Mouse (Mus musculus): Measurements from ENCODE around the gene Lnx1. TPM values are rescaled to one million over a fixed set of nuclear protein-coding genes. Genes with fewer than 3 reads are reported as not detected.
A peak's percentile ranks its signal among the peaks of the same experiment; 100 is the strongest.

Lnx1 gene
- polyA plus RNA-seq, 1 experiment from 2014 or later = 3.2 TPM

DNA sequence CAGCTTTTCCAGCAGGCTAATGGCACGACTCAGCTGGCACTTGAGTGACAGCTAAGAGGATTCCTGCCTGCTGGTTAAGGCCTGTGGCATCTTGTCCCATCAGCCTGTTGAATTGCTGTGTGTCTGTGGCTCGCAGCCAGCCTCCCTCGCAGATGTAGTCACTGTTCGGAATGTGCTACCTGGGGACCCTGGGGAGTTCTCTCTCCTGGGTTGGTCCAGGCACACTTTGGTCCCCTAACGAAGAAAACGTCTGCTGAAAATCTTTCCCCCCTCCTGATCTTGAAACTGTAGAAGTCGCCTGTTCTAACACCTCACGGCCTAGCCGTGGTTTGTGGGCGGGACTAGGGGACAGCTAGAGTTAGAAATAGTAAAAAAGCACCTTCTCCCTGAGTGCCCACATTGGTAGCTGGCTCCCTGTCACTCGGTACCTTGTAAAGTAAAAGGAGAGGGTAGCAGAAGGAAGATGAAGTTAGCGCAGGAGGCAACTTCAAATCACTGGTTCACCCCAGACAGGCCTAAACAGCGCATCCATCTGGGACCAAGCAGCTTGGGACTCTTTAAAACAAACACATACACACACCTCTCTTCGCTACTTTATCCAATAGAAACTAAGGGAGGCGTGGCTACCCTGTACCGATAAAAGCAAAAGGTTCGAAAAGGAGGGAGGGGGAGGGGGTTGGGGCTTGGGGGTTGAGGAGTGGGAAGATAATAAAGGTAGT lies 1.2 kb upstream of the Lnx1 start:
- WGBS = 14% methylated on average over 17 of the region's 17 CpGs
- H3K4me3 ChIP-seq (ENCODE audit: low read length) = peak overlapping the region; percentile 52
- no peak overlapping the region for H3K27ac ChIP-seq (ENCODE audit: low read length)
- peak overlapping the region; percentile 57 for H3K9ac ChIP-seq (replicated peaks; ENCODE audit: low read length)
- no peaks in the 10 kb centered on the region for H3K36me3 ChIP-seq (ENCODE audit: insufficient read depth, low read length)
- H3K4me1 ChIP-seq (ENCODE audit: insufficient read depth, low read length) = peaks cover 12% of the 10 kb centered on the region
- no peaks in the 10 kb centered on the region for H3K27me3 ChIP-seq (ENCODE audit: insufficient read depth, low read length)
- no peaks in the 10 kb centered on the region for H3K9me3 ChIP-seq (ENCODE audit: low read length)
- peak overlapping the region; percentile 57 for H3K4me2 ChIP-seq (replicated peaks; ENCODE audit: low read depth, low read length)
- ATAC-seq (ENCODE audit: low FRiP score, low TSS enrichment) = peak; percentile 93

DNA sequence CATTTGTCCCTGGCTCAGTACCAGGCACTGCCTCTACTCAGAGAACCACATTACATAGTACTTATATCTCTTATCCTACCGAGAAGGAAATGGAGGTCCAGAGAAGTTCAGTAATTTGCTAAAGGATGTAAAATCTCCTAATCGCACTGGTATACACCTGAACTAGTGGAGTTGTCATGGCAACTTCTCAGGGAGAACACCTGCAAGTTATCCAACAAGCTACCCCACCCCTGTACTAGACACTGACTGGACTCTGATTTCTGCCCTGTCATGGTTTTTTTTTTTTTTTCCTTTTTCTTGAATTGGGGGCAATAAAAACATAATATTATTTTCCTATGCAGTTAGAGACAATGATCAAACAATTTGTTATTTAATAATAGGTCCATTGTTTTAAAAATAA lies 1.8 kb downstream of the Lnx1 start:
- 69% methylated on average over 2 of the region's 2 CpGs for WGBS
- H3K4me2 ChIP-seq (replicated peaks; ENCODE audit: low read depth, low read length) = no peak overlapping the region
- H3K36me3 ChIP-seq (ENCODE audit: insufficient read depth, low read length) = no peaks in the 10 kb centered on the region
- H3K4me3 ChIP-seq (ENCODE audit: low read length) = no peak overlapping the region
- H3K4me1 ChIP-seq (ENCODE audit: insufficient read depth, low read length) = peaks cover 12% of the 10 kb centered on the region
- H3K27ac ChIP-seq (ENCODE audit: low read length) = no peak overlapping the region
- no peaks in the 10 kb centered on the region for H3K9me3 ChIP-seq (ENCODE audit: low read length)
- H3K27me3 ChIP-seq (ENCODE audit: insufficient read depth, low read length) = no peaks in the 10 kb centered on the region
- ATAC-seq (ENCODE audit: low FRiP score, low TSS enrichment) = no peak
- no peak overlapping the region for H3K9ac ChIP-seq (replicated peaks; ENCODE audit: low read length)

DNA sequence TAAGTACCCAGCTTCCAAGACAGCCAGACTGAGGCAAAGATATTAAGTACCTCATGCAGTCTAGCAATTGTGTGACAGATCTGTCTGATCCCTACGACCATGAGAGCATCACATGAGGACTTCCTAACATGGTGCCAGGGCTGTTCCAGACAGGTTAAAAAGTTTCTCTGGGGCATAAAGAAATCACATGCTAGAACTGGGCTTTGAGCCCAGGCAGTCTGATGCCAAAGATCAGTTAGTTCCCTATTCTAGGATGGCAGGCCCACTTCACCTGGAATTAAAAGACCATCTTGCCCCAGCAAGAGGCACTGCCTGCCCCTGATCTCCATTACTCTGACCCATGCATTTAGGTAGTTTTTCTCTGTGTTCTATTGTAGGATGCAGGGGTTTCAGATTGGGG lies 3.0 kb downstream of the Lnx1 start:
- 100% methylated on average over 1 of the region's 1 CpGs for WGBS
- no peak for ATAC-seq (ENCODE audit: low FRiP score, low TSS enrichment)

DNA sequence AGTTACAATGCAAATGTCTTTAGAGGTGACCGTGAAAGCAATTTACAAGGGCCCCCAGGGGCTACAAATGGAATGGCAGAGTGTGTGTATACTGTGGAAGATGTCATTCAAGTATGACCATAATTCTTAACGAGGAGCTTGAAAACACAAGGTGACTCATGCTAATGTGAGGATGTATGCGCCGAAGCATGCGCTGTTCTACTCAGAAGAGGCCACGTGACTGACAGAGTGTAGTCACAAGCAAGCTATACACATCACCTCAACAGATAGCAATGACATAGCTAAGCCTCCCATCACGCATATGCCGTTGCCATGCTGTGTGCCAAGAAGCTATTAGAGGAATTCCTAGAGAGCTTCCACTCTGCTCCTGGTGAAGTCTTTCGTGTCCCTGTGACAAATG lies 5.2 kb downstream of the Lnx1 start:
- H3K4me3 ChIP-seq (ENCODE audit: low read length) = no peak overlapping the region
- H3K27me3 ChIP-seq (ENCODE audit: insufficient read depth, low read length) = no peaks in the 10 kb centered on the region
- no peaks in the 10 kb centered on the region for H3K9me3 ChIP-seq (ENCODE audit: low read length)
- no peaks in the 10 kb centered on the region for H3K36me3 ChIP-seq (ENCODE audit: insufficient read depth, low read length)
- no peaks in the 10 kb centered on the region for H3K4me1 ChIP-seq (ENCODE audit: insufficient read depth, low read length)
- no peak for ATAC-seq (ENCODE audit: low FRiP score, low TSS enrichment)
- H3K9ac ChIP-seq (replicated peaks; ENCODE audit: low read length) = no peak overlapping the region
- no peak overlapping the region for H3K4me2 ChIP-seq (replicated peaks; ENCODE audit: low read depth, low read length)
- no peak overlapping the region for H3K27ac ChIP-seq (ENCODE audit: low read length)
- 82% methylated on average over 9 of the region's 9 CpGs for WGBS

More for the DNA sequence above, 3.0 kb downstream of the Lnx1 start:
- Histone ChIP-seq H3K4me1 (ENCODE audit: insufficient read depth, low read length) (peaks cover 7% of the 10 kb centered on the region), H3K4me2 (replicated peaks; ENCODE audit: low read depth, low read length) (no peak overlapping the region), H3K27ac (ENCODE audit: low read length) (no peak overlapping the region), H3K4me3 (ENCODE audit: low read length) (no peak overlapping the region), H3K36me3 (ENCODE audit: insufficient read depth, low read length) (no peaks in the 10 kb centered on the region), H3K9me3 (ENCODE audit: low read length) (no peaks in the 10 kb centered on the region), H3K9ac (replicated peaks; ENCODE audit: low read length) (no peak overlapping the region), H3K27me3 (ENCODE audit: insufficient read depth, low read length) (no peaks in the 10 kb centered on the region)

DNA sequence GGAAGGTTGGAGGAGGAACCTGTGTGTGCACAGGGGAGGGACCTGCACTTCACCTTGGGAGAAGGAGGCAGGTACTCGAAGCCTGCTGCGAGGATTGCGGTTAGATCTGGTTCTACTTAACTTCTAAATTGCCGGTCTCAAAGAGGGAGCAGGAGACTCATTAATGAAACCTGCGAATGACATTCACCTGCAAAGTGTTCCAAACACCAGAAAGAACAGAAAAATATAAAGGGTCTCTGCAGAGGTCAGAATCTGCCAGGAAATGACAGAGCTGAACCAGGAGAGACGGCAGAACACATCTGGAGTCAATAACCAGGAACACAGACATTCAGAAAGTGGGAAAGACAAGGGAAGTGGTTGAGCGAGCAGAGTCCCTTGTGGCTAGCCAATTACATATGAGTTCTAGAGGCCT lies 8.3 kb downstream of the Lnx1 start:
- H3K4me1 ChIP-seq (ENCODE audit: insufficient read depth, low read length) = no peaks in the 10 kb centered on the region
- H3K4me3 ChIP-seq (ENCODE audit: low read length) = no peak overlapping the region
- no peak for ATAC-seq (ENCODE audit: low FRiP score, low TSS enrichment)
- H3K4me2 ChIP-seq (replicated peaks; ENCODE audit: low read depth, low read length) = no peak overlapping the region
- no peak overlapping the region for H3K27ac ChIP-seq (ENCODE audit: low read length)
- no peaks in the 10 kb centered on the region for H3K9me3 ChIP-seq (ENCODE audit: low read length)
- no peaks in the 10 kb centered on the region for H3K36me3 ChIP-seq (ENCODE audit: insufficient read depth, low read length)
- WGBS = 67% methylated on average over 7 of the region's 7 CpGs
- no peak overlapping the region for H3K9ac ChIP-seq (replicated peaks; ENCODE audit: low read length)
- H3K27me3 ChIP-seq (ENCODE audit: insufficient read depth, low read length) = no peaks in the 10 kb centered on the region

DNA sequence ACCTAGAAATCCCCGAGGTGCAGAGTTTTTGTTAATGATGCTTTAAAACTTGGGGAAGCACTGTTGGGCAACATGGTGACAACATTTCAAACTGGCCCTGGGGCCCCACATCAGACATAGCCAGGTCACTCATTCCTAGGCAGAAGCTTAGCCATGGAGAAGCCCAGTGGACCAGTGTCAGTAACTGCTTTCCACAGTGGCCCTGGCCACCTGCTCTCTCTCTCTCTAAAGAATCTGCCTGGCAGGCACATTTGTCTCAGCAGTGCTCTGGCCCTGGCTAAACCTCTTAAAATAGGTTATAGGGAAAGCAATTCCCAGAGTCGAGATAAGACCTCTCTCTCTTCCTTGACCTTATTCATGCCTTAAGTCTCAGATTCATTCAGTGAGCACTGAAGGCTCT lies 8.9 kb downstream of the Lnx1 start:
- Histone ChIP-seq H3K4me1 (ENCODE audit: insufficient read depth, low read length) (no peaks in the 10 kb centered on the region), H3K9ac (replicated peaks; ENCODE audit: low read length) (no peak overlapping the region), H3K36me3 (ENCODE audit: insufficient read depth, low read length) (no peaks in the 10 kb centered on the region), H3K4me3 (ENCODE audit: low read length) (no peak overlapping the region), H3K27ac (ENCODE audit: low read length) (no peak overlapping the region), H3K27me3 (ENCODE audit: insufficient read depth, low read length) (no peaks in the 10 kb centered on the region), H3K9me3 (ENCODE audit: low read length) (no peaks in the 10 kb centered on the region), H3K4me2 (replicated peaks; ENCODE audit: low read depth, low read length) (no peak overlapping the region)
- 70% methylated on average over 2 of the region's 2 CpGs for WGBS
- ATAC-seq (ENCODE audit: low FRiP score, low TSS enrichment) = no peak

DNA sequence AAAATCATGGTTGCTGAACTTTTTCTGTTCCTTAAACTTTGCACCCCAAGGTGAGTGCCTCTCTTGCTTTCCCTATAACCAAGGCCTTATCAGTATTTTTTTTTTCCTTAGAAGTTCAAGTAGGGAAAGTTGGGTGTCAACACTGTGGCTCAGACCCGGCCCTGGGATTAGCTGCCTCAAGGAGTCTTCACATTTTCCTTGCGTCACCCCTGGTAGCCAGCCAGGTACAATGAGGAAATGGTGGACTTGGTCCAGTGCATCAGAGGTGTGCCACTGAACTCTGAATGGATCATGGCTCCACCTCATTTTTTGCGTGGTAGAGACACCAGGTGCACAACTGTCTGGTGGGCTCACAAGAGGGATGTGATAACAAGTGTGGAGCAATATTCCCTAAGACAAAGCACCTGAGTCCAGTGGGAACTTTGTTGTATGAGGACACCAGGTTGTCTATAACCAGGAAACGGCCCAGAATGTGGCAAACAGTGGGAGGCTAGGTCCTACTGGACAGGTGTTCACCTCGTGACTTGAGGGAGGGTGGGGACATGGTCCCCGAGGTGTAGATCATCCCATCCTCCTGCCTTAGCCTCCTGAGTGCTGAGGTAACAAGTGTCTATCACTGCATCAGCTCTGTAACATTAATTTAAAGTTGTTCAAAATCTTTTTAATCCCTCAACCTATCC lies 10.2 kb downstream of the Lnx1 start:
- Histone ChIP-seq H3K27ac (ENCODE audit: low read length) (no peak overlapping the region), H3K4me3 (ENCODE audit: low read length) (no peak overlapping the region), H3K36me3 (ENCODE audit: insufficient read depth, low read length) (no peaks in the 10 kb centered on the region), H3K4me2 (replicated peaks; ENCODE audit: low read depth, low read length) (no peak overlapping the region), H3K9me3 (ENCODE audit: low read length) (no peaks in the 10 kb centered on the region), H3K9ac (replicated peaks; ENCODE audit: low read length) (no peak overlapping the region), H3K27me3 (ENCODE audit: insufficient read depth, low read length) (no peaks in the 10 kb centered on the region), H3K4me1 (ENCODE audit: insufficient read depth, low read length) (no peaks in the 10 kb centered on the region)
- no peak for ATAC-seq (ENCODE audit: low FRiP score, low TSS enrichment)
- 83% methylated on average over 6 of the region's 6 CpGs for WGBS

DNA sequence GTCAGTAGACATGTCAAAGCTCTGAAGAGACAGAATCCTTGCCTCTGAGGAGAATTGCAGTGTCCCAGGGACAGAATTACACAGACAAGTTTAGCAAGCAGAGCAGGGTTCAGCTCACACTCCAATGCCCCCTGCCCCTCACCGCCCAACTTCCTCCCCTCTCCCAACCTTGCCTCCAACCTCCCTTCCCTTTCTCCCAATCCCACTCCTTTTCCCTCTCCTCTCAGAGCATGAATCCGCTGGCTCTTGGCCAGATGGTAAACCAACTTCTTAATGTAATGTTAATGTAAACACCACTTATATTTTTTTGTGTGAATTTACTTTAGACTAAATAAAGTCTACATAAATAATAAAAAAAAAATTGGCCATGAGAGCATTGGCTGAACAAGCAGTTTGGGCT lies 13.9 kb downstream of the Lnx1 start:
- ATAC-seq (ENCODE audit: low FRiP score, low TSS enrichment) = no peak
- 85% methylated on average over 2 of the region's 2 CpGs for WGBS

DNA sequence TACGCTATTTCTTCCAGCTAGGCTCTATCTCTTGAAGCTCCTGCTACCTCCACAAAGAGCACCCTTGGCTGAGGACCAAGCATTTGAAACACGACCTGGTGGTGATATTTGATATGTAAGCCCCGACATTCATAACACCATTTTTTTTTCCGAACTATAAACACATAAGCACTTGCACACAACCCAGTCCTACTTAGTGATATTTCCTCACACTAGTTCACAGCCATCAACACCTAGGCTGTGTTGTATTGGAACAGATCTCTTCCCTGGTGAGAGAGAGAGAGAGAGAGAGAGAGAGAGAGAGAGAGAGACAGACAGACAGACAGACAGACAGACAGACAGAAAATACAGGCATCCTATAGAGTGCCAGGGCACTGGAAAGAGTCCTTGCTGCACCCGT lies 17.8 kb downstream of the Lnx1 start:
- H3K4me3 ChIP-seq (ENCODE audit: low read length) = no peak overlapping the region
- WGBS = 78% methylated on average over 5 of the region's 5 CpGs
- no peak overlapping the region for H3K4me2 ChIP-seq (replicated peaks; ENCODE audit: low read depth, low read length)
- no peaks in the 10 kb centered on the region for H3K4me1 ChIP-seq (ENCODE audit: insufficient read depth, low read length)
- no peak for ATAC-seq (ENCODE audit: low FRiP score, low TSS enrichment)
- H3K9me3 ChIP-seq (ENCODE audit: low read length) = no peaks in the 10 kb centered on the region
- no peaks in the 10 kb centered on the region for H3K27me3 ChIP-seq (ENCODE audit: insufficient read depth, low read length)
- no peak overlapping the region for H3K9ac ChIP-seq (replicated peaks; ENCODE audit: low read length)
- H3K27ac ChIP-seq (ENCODE audit: low read length) = no peak overlapping the region
- H3K36me3 ChIP-seq (ENCODE audit: insufficient read depth, low read length) = no peaks in the 10 kb centered on the region

More for the DNA sequence above, 13.9 kb downstream of the Lnx1 start:
- Histone ChIP-seq H3K9ac (replicated peaks; ENCODE audit: low read length) (no peak overlapping the region), H3K4me3 (ENCODE audit: low read length) (no peak overlapping the region), H3K27me3 (ENCODE audit: insufficient read depth, low read length) (no peaks in the 10 kb centered on the region), H3K4me1 (ENCODE audit: insufficient read depth, low read length) (no peaks in the 10 kb centered on the region), H3K36me3 (ENCODE audit: insufficient read depth, low read length) (no peaks in the 10 kb centered on the region), H3K9me3 (ENCODE audit: low read length) (no peaks in the 10 kb centered on the region), H3K4me2 (replicated peaks; ENCODE audit: low read depth, low read length) (no peak overlapping the region), H3K27ac (ENCODE audit: low read length) (no peak overlapping the region)

DNA sequence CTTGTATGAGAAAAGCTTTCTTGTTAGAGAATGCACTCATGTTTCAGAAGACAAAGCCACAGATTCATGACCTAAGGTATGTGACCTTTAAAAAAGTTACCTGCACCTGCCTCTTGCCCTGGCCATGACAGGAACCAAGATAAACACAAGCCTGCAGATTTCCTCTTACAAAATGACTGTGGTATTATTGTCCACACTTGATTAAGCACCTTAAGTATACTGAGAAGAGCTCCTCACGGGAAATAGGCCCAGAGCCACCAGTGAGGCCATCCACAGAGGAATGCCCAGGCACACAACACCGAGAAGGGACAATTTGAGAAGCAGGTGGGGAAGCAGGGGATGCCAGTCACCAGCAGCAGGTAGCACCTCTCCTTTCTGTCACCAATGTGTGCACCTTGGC lies 18.9 kb downstream of the Lnx1 start:
- H3K27me3 ChIP-seq (ENCODE audit: insufficient read depth, low read length) = no peaks in the 10 kb centered on the region
- H3K9ac ChIP-seq (replicated peaks; ENCODE audit: low read length) = no peak overlapping the region
- no peak overlapping the region for H3K4me2 ChIP-seq (replicated peaks; ENCODE audit: low read depth, low read length)
- no peaks in the 10 kb centered on the region for H3K36me3 ChIP-seq (ENCODE audit: insufficient read depth, low read length)
- no peak overlapping the region for H3K27ac ChIP-seq (ENCODE audit: low read length)
- 71% methylated on average over 2 of the region's 2 CpGs for WGBS
- no peaks in the 10 kb centered on the region for H3K4me1 ChIP-seq (ENCODE audit: insufficient read depth, low read length)
- no peak for ATAC-seq (ENCODE audit: low FRiP score, low TSS enrichment)
- no peaks in the 10 kb centered on the region for H3K9me3 ChIP-seq (ENCODE audit: low read length)
- no peak overlapping the region for H3K4me3 ChIP-seq (ENCODE audit: low read length)

All from kidney, embryonic 16.5 days (tissue).